Comparison of ENCODE assay signal across 1 mouse cellular context in the genomic region with DNA sequence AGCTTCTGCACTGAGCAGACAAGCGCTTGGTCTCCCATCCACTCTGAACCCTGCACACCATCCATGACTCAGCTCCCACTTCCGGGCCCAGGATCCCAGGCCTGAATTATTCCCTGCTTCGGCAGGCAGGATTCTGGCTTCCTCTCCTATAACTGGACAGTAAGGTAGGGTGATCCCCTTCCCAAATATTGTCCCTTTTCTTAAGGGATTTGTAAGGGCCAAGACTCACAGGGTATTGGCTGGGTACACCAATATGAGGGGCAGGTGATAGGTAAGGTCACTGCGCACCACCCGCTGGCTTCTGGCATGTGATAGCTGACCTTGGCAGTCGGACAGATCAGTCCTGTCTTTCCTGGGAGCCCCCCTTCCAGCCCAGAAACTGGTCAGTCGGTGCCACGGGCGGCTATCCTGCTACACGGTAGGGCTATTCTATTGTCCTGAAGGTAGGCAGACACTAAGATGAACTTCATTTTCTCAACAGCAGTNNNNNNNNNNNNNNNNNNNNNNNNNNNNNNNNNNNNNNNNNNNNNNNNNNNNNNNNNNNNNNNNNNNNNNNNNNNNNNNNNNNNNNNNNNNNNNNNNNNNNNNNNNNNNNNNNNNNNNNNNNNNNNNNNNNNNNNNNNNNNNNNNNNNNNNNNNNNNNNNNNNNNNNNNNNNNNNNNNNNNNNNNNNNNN.
TF ChIP-seq lines count a peak whose summit lies in the region.

No protein-coding gene starts in this region.

TF ChIP-seq in myocyte, 11 proteins besides CTCF, POLR2A, EP300 and RAD21:
- TF ChIP-seq CEBPB (IDR thresholded peaks at IDR 0.05; ENCODE audit: insufficient read depth, poor library complexity, severe bottlenecking) (no peak), MYOD1 (IDR thresholded peaks at IDR 0.05; ENCODE audit: control insufficient read depth in 1 of 3, insufficient read length in 2 of 3, low read depth in 2 of 3) (peak in 1 of 3 experiments; percentile 26), MAX (IDR thresholded peaks at IDR 0.05; ENCODE audit: low read depth) (no peak), TCF3 (IDR thresholded peaks at IDR 0.05; ENCODE audit: insufficient read length, low read depth) (no peak)
TF ChIP-seq in myocyte: peak in this region for 1.
